Mouse (Mus musculus): ENCODE data around the gene Dhcr24.

Dhcr24 gene

DNA sequence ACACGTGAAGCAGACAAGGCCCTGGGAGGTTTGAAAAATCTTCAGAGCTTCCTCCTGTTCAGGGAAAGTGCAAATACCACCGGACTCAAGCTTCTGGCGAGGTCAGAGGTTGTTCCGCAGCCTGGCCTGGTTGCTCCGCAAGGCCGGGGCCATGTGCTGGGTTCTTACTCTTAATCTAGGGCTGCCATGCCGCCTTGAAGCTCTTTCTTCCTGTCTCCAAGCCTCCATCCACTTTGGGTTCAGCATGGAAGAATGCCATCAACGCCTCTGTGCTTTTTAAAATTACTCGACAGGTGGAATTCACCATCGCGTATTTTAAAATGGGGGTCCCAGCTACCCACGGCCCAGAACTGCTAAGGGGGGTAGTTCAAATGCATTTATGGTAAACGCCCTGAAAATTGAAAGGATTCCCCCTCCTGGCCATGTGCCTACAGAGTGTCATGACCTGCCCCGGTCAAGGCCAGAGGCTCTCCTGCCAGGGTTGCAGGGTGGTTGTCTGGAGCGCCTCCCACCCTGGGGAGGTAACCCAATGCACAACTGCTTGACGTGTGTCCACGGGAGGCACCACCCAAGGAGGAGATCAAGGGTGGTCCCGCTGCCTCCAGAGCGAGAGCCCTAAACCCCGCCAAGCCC is 509 bp upstream of the Dhcr24 start:
- no peak for DNase-seq (ENCODE audit: low spot score in 2 of 2)

DNA sequence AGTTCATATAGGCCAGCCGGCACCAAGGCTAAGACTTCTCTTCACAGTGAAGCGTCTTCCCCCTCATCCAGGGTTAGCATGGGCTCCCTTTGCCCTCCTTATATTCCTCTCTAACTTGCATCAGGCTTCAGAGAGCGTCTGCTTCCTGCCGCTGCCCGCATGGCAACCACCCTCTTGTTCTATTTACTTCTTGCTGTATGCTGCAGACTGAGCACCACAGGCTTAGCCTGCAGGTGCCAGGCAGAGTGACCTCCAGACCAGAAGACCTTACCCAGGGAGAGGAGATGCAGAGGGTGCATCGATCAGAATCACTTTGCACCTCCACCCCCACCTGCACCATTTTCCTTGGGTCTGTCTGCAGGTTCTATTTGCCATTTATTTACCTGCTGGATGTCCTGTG is 1.2 kb downstream of the Dhcr24 start:
- no peak for DNase-seq (ENCODE audit: low spot score in 2 of 2)

DNA sequence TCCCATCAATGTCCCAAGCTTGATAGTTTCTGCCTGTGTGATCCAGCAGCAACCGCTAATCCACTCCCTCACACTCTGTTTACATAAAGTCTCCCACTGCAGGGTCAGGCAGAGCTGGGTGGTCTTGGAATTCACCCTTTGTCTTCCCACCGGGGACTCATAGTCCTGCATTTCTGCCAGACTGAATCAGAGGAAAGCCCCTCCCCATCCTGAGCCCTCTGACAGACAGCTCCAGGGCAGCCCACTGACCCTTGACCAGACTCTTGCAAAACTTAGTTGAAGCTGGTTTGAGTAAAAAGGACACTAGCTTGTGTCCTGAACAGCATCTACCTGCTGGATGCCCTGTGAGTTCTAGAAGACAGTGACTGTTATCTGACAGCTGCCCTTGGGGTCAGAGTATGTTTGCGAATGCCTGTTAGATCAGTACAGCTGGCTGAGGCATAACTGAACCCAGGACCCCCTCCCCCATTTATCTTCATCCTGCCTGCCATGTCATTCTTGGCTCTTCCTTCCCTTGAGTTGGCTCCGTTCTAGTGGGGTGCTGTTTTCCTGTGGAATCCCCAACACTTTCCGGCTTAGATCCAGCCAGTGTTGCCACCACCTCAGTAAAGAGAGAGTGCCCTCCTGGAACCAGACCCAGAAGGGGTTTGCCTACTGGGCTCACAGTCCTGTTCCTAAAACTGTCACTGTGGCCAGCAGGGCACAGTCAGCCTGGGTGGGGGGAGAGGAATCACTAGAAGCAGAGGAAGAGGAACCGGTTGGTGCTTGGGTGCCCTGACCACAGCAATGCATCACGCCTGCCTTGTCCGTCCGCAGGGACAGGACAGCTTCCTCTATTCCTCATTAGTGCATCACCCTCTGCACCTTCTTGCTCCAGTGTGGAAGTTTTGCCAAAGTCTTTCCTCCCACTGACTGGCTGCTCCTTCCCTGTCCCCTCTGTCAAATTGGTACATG is 2.3 kb downstream of the Dhcr24 start:
- DNase-seq (ENCODE audit: low spot score in 2 of 2) = no peak

DNA sequence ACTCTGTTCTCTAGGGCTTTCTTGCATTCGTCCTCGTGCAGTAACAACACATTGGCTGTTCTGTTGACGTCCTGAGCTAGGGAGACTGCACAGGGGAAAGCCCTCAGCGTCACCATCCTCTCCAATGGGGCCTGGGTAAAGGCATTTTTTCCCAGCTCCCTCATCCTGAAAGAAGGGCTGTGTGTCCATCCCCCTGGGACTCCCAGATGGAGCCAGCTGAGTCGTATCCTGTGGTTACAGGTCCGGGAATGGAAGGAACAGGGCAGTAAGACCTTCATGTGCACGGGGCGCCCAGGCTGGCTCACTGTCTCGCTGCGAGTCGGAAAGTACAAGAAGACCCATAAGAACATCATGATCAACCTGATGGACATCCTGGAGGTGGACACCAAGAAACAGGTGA is 3.3 kb downstream of the Dhcr24 start:
- DNase-seq (ENCODE audit: low spot score in 2 of 2) = no peak

DNA sequence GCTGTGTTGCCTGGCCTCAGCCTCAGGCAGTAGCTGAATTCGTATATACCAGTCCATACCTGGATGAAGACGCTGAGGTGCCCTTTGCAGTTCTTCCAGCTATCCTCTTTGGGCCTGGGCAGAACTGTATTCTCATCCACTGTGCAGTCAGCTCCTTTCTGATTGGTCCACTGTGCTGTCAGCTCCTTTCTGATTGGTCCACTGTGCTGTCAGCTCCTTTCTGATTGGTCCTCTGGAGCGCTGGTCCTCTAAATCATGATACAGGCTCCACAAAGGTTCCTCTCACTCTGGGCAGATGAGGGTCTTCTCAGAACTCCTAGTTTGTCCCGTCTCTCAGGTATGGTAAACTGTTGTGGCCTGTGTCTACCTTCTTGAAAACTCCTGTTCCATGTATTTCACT is 8.8 kb downstream of the Dhcr24 start:
- DNase-seq (ENCODE audit: low spot score in 2 of 2) = no peak

DNA sequence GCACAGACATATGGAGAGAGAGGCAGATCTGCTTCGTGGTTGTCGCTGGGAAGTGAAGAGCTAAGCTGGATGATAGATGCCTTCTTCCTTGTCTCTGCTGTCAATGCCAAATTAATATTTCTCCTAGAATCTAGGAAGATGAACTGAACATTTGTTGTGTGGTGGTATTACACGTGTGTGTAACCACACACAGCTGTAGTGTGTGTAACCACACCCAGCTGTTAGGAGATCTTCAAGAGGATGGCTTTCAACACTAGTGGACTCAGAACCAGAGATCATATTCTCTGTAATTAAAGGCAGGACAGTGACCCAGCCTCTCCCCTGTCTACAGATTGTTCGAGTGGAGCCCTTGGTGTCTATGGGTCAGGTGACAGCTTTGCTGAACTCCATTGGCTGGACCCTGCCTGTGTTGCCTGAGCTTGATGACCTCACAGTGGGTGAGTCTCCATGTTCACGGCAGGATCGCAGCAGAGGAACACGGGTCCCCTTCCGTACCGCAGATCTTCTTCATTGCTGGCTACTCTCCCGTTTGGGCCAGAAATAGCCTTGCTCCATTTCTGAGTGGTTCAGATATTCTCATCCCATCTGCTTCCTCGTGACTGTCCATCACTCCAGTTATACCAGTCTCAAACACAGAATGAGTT is 10.4 kb downstream of the Dhcr24 start:
- no peak for DNase-seq (ENCODE audit: low spot score in 2 of 2)

DNA sequence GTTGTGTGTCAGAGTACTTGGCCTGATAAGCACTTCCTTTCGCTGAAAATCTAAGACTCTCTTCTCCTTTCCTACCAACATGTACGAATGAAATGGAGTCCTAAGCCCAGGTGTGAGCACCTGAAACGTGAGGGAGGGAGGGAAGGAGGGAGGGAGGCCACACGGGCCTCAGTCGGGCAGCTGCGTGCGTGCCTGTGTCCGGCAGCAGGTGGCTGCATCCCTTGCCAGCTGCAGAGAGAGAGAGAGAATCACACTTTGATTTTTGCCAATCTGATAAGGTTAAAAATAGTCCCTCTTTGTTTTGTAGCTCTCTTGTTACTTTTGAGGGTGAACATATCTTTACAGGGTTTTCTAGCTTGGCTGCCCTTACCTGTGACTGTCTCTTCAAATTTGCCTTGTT is 14.2 kb downstream of the Dhcr24 start:
- DNase-seq (ENCODE audit: low spot score in 2 of 2) = no peak

DNA sequence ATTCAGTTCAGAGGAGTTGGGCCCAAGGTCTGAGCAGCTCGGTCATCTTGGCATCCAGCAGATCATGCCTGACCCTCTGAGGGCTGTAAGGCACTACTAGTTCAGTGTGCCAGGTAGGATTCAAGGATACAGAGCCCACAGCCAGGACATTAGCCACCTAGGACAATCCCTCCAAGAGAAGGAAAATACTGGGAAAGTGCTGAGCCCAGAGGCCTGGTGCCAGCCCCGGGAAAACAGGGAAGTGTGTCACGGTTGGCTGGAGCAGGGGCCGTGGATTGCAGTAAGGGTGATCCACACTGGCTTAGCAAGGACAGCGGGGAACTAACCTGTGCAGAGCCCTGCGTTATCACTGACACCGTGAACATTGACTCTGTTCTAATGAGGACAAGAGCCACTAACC is 16.7 kb downstream of the Dhcr24 start:
- DNase-seq (ENCODE audit: low spot score in 2 of 2) = no peak

DNA sequence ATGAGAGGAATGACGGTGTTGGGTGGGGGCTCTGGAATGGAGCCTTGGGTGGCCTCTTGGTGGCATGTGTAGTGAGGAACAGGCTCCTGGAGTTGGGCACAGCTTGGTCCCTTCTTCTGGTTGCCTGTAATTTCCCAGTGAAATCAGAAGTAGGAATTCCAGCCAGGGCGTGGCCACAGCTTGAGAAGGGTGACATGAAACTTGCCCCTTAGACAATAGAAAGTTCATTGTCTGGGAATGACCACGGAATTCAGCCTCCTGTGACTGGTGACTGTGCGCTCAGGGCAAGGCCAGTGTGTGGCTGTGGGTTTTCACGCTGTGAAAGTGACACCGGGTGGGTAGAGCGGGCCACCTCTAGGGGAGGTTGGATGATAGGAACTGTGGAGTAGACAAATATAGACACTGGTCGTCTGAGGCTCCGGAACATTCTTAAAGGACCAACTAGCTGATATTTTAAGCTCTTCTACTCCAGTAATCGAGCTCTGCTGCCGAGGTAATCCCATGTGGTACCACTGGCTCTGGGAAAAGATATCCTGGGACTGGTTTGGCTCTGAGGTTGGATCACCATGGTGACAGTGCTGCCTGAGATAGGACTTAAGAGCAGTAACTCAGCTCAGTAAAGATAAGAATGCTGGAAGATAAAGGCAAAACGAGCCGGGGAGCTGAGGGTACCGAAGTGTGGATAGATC is 20.5 kb downstream of the Dhcr24 start:
- DNase-seq (ENCODE audit: low spot score in 2 of 2) = no peak

DNA sequence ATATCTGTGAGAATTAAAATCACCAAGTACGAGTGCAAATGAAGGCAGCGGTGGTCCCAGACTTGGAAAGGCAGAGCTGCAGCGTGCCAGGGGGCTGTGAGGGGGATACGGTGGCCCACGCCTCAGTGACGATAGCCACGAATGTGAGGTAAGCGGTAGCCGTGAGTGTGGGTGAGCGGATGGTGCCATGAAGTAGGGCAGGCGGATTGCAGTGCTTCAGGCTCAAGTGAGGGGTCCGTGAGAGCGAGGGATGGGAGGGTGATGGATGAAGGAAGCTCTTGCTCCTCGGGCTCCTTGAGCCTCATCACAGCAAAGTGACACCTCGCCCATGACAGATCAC is 21.0 kb downstream of the Dhcr24 start:
- no peak for DNase-seq (ENCODE audit: low spot score in 2 of 2)

DNA sequence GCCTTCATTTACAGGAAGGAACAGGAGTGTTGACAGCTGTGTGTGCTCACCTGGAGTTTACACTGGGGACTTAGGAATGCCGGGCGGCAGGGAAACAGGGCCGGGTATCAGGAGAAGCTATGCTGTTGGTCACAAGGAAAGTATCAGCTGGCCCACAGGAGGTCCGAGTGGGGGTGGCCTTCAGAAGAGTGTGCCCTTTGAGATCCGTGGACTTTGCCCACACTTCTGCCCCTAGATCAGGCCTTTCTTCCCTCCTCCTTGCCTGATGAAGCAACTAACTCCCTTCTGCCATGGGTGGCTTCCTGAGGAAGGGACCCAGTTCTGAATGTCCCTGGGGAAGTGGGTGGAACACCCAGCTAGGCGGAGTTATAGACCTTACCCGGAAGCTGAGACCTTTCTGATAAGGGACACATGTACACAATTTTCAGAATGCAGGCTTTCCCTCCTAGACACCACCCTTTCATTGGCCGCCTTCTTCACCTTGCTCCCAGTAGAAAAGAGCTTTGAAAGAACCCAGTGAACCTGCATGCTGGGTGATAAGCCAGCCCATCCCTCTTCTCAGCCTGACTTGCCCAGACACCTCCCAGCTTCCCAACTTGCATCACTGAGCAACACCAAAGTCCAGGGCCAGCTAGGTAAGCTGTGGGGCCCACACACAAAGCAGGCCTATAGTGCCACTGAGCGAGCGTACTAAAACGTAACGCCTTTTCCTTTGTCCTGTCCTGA is 21.8 kb downstream of the Dhcr24 start:
- no peak for DNase-seq (ENCODE audit: low spot score in 2 of 2)

DNA sequence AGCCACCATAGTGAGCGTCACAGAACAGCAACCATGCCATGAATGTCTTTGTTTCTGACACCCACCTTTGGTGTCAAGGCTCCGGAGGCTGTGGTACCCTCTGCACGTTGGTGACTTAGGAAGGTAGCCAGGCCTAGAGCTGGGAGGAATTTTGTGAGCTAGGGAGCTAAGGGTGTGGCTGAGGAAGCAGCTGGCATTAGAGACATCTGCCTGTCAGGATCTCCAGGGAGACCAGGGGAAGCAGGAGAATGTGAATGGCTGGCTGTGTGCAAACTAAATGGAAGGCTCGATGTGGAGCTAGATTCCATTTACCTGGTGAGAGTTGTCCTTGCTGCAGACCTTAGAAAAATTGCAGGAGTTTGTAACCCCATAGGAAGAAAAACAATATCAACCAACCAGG is 23.8 kb downstream of the Dhcr24 start:
- no peak for DNase-seq (ENCODE audit: low spot score in 2 of 2)

DNA sequence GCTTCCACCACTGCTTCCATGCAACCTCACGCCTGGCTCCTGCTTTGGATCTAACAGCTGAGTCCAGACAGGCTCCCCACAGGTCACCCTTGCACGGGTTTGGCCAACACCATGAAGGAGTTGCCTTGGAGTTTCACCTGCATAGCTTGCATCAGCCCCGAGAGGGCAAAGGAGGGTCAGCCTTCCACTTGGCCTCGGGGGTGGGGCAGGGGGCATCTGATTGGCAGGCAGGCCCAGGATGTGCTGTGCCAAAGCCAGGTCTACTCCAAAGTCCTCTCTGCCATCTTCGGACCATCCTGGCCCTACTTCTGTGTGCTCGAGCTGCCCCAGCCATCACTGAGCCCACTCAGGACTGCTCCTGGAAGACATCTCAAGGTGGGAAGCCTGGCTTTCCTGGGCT is 26.2 kb downstream of the Dhcr24 start:
- no peak for DNase-seq (ENCODE audit: low spot score in 2 of 2)

DNA sequence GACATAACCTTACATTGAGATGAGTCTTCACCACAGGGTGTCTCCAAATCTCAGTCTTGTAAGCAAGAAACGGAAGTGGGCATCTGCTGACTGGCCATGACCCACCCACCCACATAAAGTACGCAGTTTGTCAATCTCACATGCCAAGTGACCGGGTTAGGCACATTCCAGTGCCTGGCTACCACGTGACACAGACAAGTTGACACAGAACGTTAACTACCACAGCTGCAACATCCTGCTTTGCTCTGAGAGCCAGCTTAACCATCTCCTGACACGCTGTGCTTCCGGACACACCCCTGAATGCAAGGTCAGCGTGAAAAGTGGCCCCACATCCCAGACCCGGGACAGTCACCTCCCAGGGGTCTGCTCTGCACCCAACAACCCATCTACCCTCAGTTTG is 29.3 kb downstream of the Dhcr24 start:
- DNase-seq (ENCODE audit: low spot score in 2 of 2) = no peak

DNA sequence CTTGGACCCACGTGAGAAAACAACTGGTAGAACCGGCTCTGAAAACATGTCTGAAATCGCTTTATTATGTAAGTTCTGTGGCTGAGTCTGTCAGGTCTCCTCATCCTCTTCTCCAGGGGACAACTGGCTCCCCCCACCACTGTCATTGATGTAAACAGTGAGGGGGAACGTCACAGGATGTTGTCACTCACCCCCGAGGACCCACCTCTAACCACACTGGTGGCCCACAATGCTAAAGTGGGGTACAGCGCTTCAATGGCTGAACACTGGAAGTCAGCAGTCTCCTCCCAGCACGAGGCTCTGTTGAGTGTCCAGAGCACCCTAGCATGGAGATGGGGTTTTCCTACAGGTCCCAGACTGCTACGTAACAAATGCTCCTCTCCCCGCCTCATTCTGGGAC is 30.0 kb downstream of the Dhcr24 start:
- no peak for DNase-seq (ENCODE audit: low spot score in 2 of 2)

DNA sequence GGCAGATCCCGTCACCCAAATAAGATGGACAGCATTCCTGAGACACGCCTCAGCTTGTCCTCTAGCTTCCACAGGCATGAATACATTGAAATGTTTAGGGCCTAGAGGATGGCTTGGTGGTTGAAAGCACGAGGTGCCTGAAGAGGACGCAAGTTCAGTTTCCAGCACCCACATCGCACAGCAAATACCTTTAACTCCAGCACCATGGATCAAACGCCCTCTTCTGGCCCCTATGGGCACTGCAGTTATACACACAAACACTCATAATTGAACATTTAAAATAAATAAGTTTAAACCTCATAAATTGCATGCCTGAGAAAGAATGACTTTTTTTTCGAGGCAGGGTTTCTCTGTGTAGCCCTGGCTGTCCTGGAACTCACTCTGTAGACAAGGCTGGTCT is 32.8 kb downstream of the Dhcr24 start:
- no peak for DNase-seq (ENCODE audit: low spot score in 2 of 2)

DNA sequence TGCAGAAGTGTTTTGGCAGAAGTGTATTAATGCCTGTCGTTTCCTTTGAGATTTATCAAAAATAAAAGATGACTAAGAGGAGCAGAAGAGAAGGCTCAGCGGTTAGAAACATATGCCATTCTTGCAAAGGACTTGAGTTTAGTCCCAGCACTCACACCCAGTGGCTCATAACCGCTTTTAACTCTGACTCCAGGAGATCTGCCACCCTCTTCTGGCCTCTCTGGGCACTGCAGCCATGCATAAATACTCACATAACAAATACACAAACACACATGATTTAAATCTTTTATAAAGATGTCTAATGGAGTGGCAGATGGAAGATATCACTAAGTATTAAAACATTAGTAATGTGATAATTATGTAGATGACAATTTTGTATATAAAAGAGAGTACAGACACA is 35.4 kb downstream of the Dhcr24 start:
- DNase-seq (ENCODE audit: low spot score in 2 of 2) = no peak

DNA sequence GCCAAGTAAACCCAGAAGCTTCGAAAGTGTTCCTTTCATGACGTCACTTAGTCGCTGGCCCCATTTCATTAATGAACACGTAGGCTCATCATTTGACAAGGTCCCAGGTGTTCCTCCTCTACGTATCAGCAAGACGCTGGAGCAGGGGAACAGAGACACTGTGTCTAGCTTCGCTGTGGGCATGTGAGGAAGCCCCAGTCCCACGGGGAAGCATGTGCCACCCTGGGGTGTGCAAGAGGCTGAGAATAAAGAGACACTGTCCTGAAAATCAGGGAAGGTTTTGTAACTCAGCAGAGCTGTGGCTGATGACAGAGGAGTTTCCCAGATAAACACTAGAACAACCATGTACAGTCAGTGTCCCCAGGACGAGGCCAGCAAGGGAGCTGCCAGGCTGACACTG is 36.2 kb downstream of the Dhcr24 start:
- DNase-seq (ENCODE audit: low spot score in 2 of 2) = no peak

DNA sequence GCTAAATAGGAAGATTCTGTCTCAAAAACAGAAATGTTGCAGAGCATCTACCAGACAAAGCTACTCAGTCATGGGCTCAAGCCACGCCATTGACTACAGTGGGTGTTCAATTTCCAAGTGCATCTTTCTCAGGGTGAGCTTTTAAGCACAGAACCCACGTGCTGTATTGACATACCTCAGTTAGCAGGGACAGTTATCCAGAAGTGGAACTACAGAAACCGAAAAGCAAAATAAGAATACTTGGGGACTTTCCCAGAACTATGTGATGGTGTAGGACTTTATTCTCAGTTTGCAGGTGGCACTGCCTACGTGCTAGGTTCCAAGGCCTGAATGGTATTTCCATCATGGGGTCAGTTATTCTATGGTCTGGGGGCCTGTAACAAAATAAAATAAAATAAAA is 36.9 kb downstream of the Dhcr24 start:
- no peak for DNase-seq (ENCODE audit: low spot score in 2 of 2)

DNA sequence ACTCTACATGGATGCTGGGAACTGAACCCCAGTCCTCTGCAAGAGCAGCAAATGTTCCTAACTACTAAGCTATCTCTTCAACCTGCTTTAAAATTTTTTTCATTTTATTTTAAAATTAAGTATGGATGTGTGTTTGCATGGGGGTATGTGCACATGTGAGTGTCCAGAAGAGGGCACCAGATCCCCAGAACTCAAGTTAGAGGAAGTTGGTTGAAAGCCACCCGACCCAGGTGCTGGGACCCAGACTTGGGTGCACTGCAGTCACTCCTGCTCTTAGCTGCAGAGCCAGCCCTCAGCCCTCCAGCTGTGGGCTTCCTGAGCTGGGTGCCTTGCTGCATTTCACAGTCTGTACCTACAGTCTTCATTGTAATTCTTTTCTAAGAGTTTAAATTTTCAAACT is 38.6 kb downstream of the Dhcr24 start:
- DNase-seq (ENCODE audit: low spot score in 2 of 2) = no peak

DNA sequence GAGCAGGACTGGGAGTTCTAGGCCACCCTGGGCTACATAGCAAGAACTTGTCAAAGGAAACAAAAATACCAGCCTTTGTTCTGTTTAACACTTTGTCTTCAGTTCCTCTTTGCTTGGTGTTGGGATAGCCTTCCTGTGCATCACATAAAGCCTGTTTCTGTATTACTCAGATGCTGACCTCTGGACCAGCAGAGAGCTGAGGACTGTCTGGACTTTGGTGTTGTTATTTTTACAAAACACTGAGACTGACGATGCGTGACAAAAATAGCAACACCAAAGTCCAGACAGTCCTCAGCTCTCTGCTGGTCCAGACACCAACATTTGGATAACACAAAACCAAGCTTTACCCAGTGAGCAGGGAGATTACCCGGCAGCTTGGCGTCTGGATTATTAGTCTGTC is 39.9 kb downstream of the Dhcr24 start:
- no peak for DNase-seq (ENCODE audit: low spot score in 2 of 2)

All from frontal cortex, postnatal 25 days (tissue).